Mouse (Mus musculus) limb, embryonic 15.5 days (tissue): ENCODE measurements around the gene Fam155a. TPM values are rescaled to one million over a fixed set of nuclear protein-coding genes. Genes with fewer than 3 reads are reported as not detected.

Experiments
- microRNA-seq: library from miRNA; unstranded; fragments of <30 nt; microRNA quantifications from one replicate; pipeline ENCODE4, GENCODE M21; 2016
- polyA plus RNA-seq: library from polyadenylated mRNA; unstranded; fragments of >200 nt; fragmentation: Nextera tagmentation; extraction: Ambion mirVana; gene quantifications from 2 replicates; pipeline ENCODE4 v1.2.1, GENCODE M21; 2015

The Fam155a gene
- polyA plus RNA-seq, 1 experiment from 2014 or later, result 1.3 TPM

Small RNA genes within 50 kb of the gene (microRNA-seq; reads per million reads assigned to microRNA genes)
- gene Gm47312, result not detected

Other genes starting within 250 kb of the Fam155a start
- not detected in 2 replicates for gene Gm10217, start 93.1 kb upstream of the Fam155a start, polyA plus RNA-seq
- gene Lig4, start 206.5 kb upstream of the Fam155a start, polyA plus RNA-seq, result 4.1 and 4.2 TPM in 2 replicates
- gene Abhd13, start 206.5 kb upstream of the Fam155a start, polyA plus RNA-seq, result 14.6 and 16.3 TPM in 2 replicates
- gene Tnfsf13b, start 235.3 kb upstream of the Fam155a start, polyA plus RNA-seq, result 0.71 and 0.74 TPM in 2 replicates